Mouse (Mus musculus) kidney, postnatal 25 days (tissue): Measurements from ENCODE around the gene Lrrc23.

ENCODE experiments used
- DNase-seq, 2 experiments: peaks; one replicate each; pipeline ENCODE4 v3.0.0; 2021; ENCODE audit warnings: mixed read lengths in 2 of 2

The Lrrc23 gene

DNA sequence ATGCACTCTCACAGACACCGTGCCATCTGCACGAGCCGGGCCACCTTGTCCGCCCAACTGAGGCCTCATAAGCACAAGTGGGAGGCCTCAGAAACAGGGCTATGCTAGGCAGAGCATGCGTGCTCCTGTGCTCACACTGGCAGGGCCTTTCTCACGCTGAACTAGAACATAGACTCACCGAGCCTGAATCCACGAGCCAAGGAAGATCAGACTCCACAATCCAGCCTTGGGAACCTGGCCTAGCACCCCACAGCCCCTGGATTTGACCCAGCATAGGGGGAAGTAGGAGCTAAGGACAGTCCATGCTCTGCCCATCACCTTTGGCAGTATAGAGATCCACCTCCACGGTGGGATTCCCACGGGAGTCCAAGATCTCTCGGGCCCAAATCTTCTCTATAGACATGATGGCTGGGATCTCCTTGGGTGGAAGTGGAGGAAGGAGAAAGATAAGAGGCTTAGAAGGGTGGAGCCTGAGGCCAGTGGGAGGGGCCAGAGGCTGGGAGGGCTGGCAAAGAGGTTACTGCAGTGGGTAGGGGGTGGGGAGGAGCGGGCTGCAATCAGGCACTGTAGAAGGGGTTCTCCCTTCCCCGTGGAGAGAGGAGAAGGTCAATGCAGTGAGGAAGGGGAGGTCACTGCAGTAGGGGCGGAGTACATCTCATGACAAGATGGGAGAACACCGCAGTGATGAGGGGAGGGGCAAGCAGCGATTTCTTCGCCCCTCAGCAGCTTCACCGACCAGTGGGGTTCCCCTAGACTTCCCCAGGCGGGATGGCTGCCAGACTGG lies 11.4 kb downstream of the Lrrc23 start:
- DNase-seq, result no peak

DNA sequence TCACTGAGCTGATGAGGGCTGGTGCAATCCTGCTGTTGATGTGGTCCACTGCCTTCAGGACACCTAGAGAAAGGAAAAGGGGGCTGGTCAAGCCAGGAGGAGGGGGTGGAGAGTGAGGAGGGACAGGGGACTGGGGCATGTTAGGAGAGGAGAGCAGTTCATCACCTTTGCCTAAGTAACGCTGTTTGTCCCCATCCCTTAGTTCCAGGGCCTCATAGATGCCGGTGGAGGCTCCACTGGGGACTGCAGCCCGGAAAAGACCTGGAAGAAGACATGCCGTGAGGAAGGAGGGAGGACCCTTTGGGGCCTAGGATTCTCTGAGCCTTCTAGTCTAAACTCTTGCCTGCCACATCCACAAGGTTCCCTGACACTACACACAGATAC lies 12.0 kb downstream of the Lrrc23 start:
- no peak for DNase-seq

- no peak for DNase-seq
These were observed 13.6 kb downstream of the Lrrc23 start for GRCm38 (mm10) chr6:124765951-124766350.

- DNase-seq, result peak; percentile 93 to 95
These were observed 20.3 kb downstream of the Lrrc23 start for GRCm38 (mm10) chr6:124759259-124759658.

DNA sequence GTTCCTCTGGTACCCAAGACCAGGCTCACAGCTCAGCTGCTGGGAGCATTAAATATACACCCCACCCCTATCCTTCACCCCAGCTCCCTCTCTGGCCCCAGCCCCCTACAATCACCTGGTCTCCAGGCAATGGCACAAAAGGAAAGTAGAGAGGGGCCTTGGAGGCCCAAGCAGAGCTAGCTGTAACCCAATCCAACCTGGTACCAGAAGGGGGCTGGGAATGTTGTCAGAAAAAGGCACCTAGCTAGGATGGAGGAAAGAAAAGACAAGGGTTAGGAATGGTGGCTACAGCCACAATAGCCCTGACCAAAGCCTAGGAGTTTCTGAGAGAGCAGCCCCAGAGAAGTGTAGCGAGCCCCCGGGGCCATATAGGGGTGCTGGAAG lies 20.7 kb downstream of the Lrrc23 start:
- DNase-seq, result no peak

- DNase-seq, result peak; percentile 53 to 68
These were observed 21.3 kb downstream of the Lrrc23 start for GRCm38 (mm10) chr6:124757909-124758848.

- DNase-seq, result no peak
These were observed 22.1 kb downstream of the Lrrc23 start for GRCm38 (mm10) chr6:124757351-124757880.

DNA sequence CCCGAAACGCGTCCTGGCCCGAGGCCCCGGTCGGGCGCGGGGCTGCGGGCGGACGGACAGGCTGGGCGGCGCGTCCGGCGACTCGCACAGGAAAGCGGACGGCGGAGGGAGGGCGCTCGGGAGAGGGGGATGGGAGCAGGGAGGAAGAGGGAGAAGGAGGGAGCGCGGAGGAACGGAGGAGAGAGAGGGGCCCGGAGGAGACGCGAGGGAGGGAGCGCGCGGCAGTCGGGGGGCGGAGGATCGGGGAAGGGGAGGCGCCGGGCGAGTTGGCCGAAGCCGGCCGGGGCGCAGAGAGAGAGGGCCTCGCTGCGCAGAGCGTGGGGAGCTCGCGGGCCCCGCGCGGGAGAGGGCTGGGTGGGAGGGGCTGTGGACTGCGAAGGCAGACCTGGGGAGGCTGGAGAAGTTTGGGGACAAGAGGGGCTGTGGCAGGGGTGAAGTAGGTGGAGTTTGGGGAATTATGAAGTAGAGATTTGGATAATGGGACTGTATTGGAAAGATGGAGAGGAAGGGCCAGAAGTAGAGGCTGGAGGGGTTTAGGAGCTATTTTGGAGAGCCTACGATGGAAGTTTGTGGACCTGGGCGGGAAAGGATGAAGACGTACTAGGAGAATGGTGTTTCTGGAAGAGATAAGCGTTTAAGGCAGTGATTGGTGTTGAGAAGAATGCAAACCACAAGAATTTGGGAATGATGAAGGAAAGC lies 22.7 kb downstream of the Lrrc23 start:
- DNase-seq, result peak; percentile 88 to 94

- DNase-seq, result peak; percentile 77 to 91
These were observed 23.5 kb downstream of the Lrrc23 start, which contains the start of the genes Gm45234 and Atn1 for GRCm38 (mm10) chr6:124755831-124756595. Gene Gm45234, minus strand, starts transcription at chr6:124756021. Gene Atn1, minus strand, starts transcription at chr6:124756524.

GRCm38 (mm10) chr6:124755306-124755705 lies 24.2 kb downstream of the Lrrc23 start:
- DNase-seq, result no peak

- DNase-seq, result no peak
These were observed 25.7 kb downstream of the Lrrc23 start for GRCm38 (mm10) chr6:124753861-124754260.

- no peak for DNase-seq
These were observed 29.1 kb downstream of the Lrrc23 start for GRCm38 (mm10) chr6:124750405-124750804.

DNA sequence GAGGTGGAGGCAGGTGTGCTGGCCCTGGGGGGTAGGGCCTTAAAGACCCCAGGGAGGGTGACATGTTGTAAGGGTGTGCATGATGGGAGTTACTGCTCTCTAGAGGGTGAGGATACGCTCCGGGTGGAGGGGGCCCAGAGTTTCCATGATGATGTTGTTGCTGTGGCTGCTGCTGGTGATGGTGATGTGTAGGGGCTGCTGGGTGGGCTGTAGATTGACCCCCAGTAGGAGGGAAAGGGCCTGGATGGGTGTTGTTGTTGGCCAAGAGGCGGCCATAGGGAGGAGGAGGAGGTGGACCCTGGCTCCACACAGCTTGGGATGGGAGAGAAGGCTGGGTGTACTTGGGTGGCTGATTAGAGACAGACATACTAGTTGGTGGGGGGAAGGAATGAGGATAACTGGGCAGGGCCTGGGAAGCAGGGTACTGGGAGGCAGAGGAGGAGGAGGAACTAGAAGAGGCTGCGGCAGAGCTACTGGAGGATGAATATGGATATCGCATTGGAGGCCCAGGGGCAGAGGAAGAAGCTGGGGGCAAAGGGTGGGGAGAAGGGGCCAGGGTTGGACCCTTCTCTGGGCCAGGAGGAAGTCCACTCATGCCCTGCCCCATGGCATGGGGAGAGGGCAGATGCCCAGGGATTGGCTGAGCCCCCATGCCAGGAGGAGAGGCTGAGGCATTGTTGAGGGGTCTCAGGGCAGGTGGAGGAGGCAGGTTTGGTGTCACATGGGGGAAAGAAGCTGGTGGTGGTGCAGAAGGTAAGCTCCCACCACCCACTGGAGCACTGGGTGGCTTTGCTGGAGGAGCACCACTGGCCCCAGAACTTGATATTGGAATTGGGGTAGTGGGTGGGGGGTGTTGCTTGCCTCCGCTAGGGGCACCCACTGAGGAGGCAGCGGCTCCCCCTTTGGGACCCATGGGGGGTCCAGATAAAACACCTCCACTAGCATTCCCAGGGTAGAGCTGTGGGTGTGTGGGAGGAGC lies 32.6 kb downstream of the Lrrc23 start:
- DNase-seq, result peak in 1 of 2 experiments; percentile 39

DNA sequence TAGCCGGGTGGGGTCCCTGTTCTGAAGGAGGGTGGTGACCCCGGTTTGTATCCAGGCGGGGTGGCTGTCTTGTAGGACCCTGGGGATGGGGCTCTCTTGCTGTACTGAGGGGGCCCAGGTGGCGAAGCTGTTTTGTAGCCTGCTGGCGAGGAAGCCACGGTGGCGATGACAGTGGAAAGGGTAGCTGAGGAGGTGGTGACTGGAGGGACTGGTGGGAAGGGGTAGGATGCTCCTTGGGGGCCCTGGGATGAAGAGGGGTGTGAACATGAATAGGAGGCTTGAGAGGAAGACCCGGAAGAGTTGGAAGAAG lies 33.3 kb downstream of the Lrrc23 start:
- DNase-seq, result no peak

GRCm38 (mm10) chr6:124745490-124746295 lies 33.8 kb downstream of the Lrrc23 start:
- peak; percentile 93 to 97 for DNase-seq

DNA sequence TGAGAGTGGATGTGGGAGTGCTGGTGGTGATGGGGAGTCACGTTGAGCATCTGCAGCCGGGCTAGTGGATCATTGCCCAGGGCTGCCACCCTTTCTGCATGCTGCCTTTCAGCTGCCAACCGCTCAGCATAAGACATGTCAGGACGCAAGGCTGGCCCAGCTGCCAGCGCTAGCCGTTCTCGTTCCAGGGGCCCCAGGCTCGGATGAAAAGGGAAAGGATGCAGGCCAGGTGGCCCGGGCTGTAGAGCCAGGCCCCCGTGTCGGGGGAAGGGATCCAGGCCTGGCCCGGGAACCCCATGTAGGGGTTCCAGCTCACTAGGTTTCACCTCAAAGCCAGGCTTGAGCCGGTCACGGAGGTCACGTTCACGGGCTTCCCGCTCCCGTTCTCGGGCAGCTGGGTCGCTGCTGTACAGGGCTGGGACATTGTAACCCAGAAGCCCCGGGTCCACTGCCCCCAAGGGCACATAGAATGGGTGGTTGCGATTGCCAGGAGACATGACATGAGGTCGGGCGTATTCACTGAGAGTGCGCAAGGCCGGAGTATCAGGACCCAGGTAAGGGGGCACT lies 34.7 kb downstream of the Lrrc23 start:
- DNase-seq, result peak in 1 of 2 experiments; percentile 77

DNA sequence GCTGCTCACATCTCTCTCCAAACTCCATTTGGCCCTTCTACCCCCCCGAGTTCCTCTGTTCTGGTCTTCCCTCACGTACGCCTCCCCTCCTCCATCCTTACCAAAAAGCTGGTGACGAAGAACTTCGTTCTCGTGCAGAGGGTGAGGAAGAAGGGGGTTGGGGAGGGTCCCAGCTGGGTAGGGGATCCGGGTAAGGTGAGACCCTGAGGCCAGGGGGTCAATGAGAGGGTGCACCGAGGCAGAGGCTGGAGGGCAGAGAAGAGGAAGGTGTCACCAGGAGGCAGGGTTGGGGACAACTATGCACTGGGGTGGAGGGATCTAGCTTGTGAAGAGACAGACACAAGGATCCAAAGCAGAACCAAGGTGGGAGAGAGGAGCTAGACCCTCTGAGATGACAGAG lies 35.9 kb downstream of the Lrrc23 start:
- no peak for DNase-seq

- DNase-seq, result no peak
These were observed 36.5 kb downstream of the Lrrc23 start for GRCm38 (mm10) chr6:124742839-124743514.

DNA sequence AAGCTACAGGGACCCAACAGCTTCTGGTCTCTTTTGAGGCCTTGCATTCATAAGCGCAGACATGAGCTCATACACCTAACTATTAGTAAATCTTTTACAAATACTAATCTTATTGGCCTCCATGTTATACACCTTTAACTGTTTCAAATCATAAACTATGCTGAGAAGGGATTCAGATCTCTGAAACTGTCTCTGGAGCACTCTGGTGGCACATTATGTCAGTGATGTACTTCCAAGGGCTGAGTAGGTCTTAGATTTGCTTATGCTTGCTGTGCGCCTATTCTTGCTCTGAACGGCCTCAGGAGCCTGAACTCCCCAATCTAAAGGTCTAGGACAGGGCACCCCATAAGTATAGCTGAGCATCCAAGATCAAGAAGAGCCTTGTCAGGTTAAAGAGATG lies 37.7 kb downstream of the Lrrc23 start:
- no peak for DNase-seq
